Comparison of ENCODE assay signal across 9 mouse cellular contexts in genomic region chr16:33244136-33244691, GRCm38 (mm10). TPM values are rescaled to one million over a fixed set of nuclear protein-coding genes. Genes with fewer than 3 reads are reported as not detected.
DNase-seq lines count a peak whose midpoint lies in the region; ATAC-seq lines count a peak whose summit lies in the region.
"Had no signal": no experiment of that assay in that cellular context is flagged by ENCODE, and none has a peak within 500 bp of the region (broad histone marks: within the 10 kb centered on the region; RNA-seq: fewer than 3 reads in every experiment).

No protein-coding gene starts in this region.

- peak; percentile 22 to 34 for DNase-seq in adrenal gland, postnatal 36 days
- no peak for DNase-seq in adrenal gland, postnatal 25 days
- DNase-seq in liver: no peak
- peak; percentile 14 for DNase-seq in retina, postnatal 1 day
- no peak for DNase-seq in urinary bladder, postnatal 25 days (ENCODE audit: low spot score)
- no peak for DNase-seq in gastrocnemius, adult 8-10 months (ENCODE audit: low spot score in 2 of 2)

- H3K4me1 ChIP-seq in liver, embryonic 12.5 days: no peaks in the 10 kb centered on the region

- H3K4me3 ChIP-seq in liver, embryonic 12.5 days: no peak overlapping the region

- no peaks in the 10 kb centered on the region for H3K9me3 ChIP-seq in liver, embryonic 12.5 days (replicated peaks)
- H3K9me3 ChIP-seq: megakaryocyte, embryonic 14.5 days had no signal

- no peak overlapping the region for H3K27ac ChIP-seq in liver, embryonic 12.5 days

- H3K9ac ChIP-seq in liver, embryonic 12.5 days: no peak overlapping the region

- H3K36me3 ChIP-seq in liver, embryonic 12.5 days: peaks cover 43% of the 10 kb centered on the region

- no peaks in the 10 kb centered on the region for H3K27me3 ChIP-seq in liver, embryonic 12.5 days (replicated peaks)
- H3K27me3 ChIP-seq: megakaryocyte, embryonic 14.5 days had no signal

- peak; percentile 8; the same call in 1 of the 2 replicates for ATAC-seq in liver, embryonic 12.5 days
- 0 out of 2 replicates have a peak, but pooled peaks have one; percentile 17 for ATAC-seq in erythroblast, adult 5-6 weeks (replicated peaks; ENCODE audit: low FRiP score, poor library complexity, severe bottlenecking)

- 81% methylated on average over 6 of the region's 6 CpGs for WGBS in liver, embryonic 12.5 days (ENCODE audit: insufficient replicate concordance)

- H3K4me2 ChIP-seq in liver, embryonic 12.5 days: no peak overlapping the region

RNA-seq across cellular contexts. Expression of gene Snx4, which starts 7.0 kb away (rescaled TPM):
- total RNA-seq in adrenal gland, postnatal 36 days (2021): 10 to 100 TPM; 43.9 to 56.5 TPM
- 41.3 and 53.2 TPM in 2 replicates for total RNA-seq in adrenal gland, postnatal 25 days (2021)
- 31.3 and 34.5 TPM in 2 replicates for polyA plus RNA-seq in liver, embryonic 12.5 days (2016; fragmentation: Nextera tagmentation; extraction: Ambion mirVana)
- total RNA-seq in erythroblast, adult 5-6 weeks (2015; ENCODE audit: low replicate concordance): 7.1 and 10.0 TPM in 2 replicates
- 15.3 and 15.6 TPM in 2 replicates for total RNA-seq in erythroblast, adult 5-6 weeks (2017; ENCODE audit: low replicate concordance)
- total RNA-seq in gastrocnemius, adult 8-10 months (2022): 10 to 100 TPM; 10.5 to 12.2 (median 11.3) TPM

RNA-seq across cellular contexts. Expression of gene Osbpl11, which starts 59.3 kb away (rescaled TPM):
- 10 to 100 TPM; 42.6 to 44.9 TPM for total RNA-seq in adrenal gland, postnatal 36 days (2021)
- 40.1 and 42.8 TPM in 2 replicates for total RNA-seq in adrenal gland, postnatal 25 days (2021)
- 11.0 and 11.2 TPM in 2 replicates for polyA plus RNA-seq in liver, embryonic 12.5 days (2016; fragmentation: Nextera tagmentation; extraction: Ambion mirVana)
- 3.8 and 4.2 TPM in 2 replicates for total RNA-seq in erythroblast, adult 5-6 weeks (2015; ENCODE audit: low replicate concordance)
- total RNA-seq in erythroblast, adult 5-6 weeks (2017; ENCODE audit: low replicate concordance): 3.0 and 7.9 TPM in 2 replicates
- total RNA-seq in gastrocnemius, adult 8-10 months (2022): 10 to 100 TPM; 12.2 to 15.4 (median 15.0) TPM

Comparison
In these comparisons a context has a peak if more than half of its experiments do, and no peak if none do; other contexts are left out.
1. DNase-seq: peak in adrenal gland, postnatal 36 days (2 of 2) and retina, postnatal 1 day (single experiment); none in adrenal gland, postnatal 25 days (single experiment), liver (single experiment), urinary bladder, postnatal 25 days (single experiment) and gastrocnemius, adult 8-10 months (0 of 2).